Mouse (Mus musculus) limb, embryonic 14.5 days (tissue): ENCODE data around the gene Aim2. TPM values are rescaled to one million over a fixed set of nuclear protein-coding genes. Genes with fewer than 3 reads are reported as not detected.

Experiments used
- ATAC-seq: fragments of 200-750 bp; cut with Nextera tagmentation; 2 replicates; pipeline ENCODE4 v1.8.0; 2017; ENCODE audit warnings: low read depth, moderate number of reproducible peaks, moderate TSS enrichment; ENCODE audit not compliant: low FRiP score
- DNase-seq: peaks from one replicate; pipeline ENCODE4 v3.0.0-alpha.2; 2015; ENCODE audit warnings: low spot score
- H3K27ac ChIP-seq: fragments of 300-500 bp; sonication (generic); replicated peaks from 2 replicates; pipeline ENCODE4 v1.5.1; 2014; ENCODE audit warnings: low read depth, mild to moderate bottlenecking, low read length, moderate library complexity, mixed read lengths
- H3K27me3 ChIP-seq: fragments of 300-500 bp; sonication (generic); 2 replicates; pipeline ENCODE4 v1.6.1; 2014; ENCODE audit warnings: low read length, mixed read lengths; ENCODE audit not compliant: control insufficient read depth, insufficient read depth
- H3K36me3 ChIP-seq: fragments of 300-500 bp; sonication (generic); 2 replicates; pipeline ENCODE4 v1.6.1; 2014; ENCODE audit warnings: mild to moderate bottlenecking, low read length, moderate library complexity, mixed read lengths; ENCODE audit not compliant: control insufficient read depth, insufficient read depth
- H3K4me1 ChIP-seq: fragments of 300-500 bp; sonication (generic); 2 replicates; pipeline ENCODE4 v1.6.1; 2014; ENCODE audit warnings: antibody characterized with exemption, low read length, mixed read lengths; ENCODE audit not compliant: control insufficient read depth, insufficient read depth
- H3K4me2 ChIP-seq: fragments of 300-500 bp; sonication (generic); replicated peaks from 2 replicates; pipeline ENCODE4 v1.6.1; 2014; ENCODE audit warnings: low read depth, mild to moderate bottlenecking, low read length, moderate library complexity; ENCODE audit not compliant: severe bottlenecking
- H3K4me3 ChIP-seq: fragments of 300-500 bp; sonication (generic); replicated peaks from 2 replicates; pipeline ENCODE4 v1.5.1; 2014; ENCODE audit warnings: low read length
- H3K9ac ChIP-seq: fragments of 300-500 bp; sonication (generic); 2 replicates; pipeline ENCODE4 v1.6.1; 2014; ENCODE audit warnings: mild to moderate bottlenecking, low read depth, low read length, moderate library complexity; ENCODE audit not compliant: severe bottlenecking
- H3K9me3 ChIP-seq: fragments of 300-500 bp; sonication (generic); 2 replicates; pipeline ENCODE4 v1.6.1; 2016; ENCODE audit warnings: low read length; ENCODE audit not compliant: control insufficient read depth
- POLR2A ChIP-seq: fragments of 200-500 bp; IDR thresholded peaks from 2 replicates; pipeline ENCODE4 v1.8.0; 2012; ENCODE audit warnings: inconsistent platforms, mild to moderate bottlenecking, moderate library complexity, borderline replicate concordance; ENCODE audit not compliant: insufficient read depth, insufficient read length; ENCODE audit errors: extremely low read depth
- WGBS: fragments of 180-500 bp; shearing (Covaris S2); extraction: QIAGEN DNeasy Blood & Tissue Kit; methylation state at CpG from one replicate; pipeline ENCODE4 v1.1.7; 2014; 5-methylcytosine and 5-hydroxymethylcytosine counted together
- polyA plus RNA-seq, 2 experiments: library from polyadenylated mRNA; depleted of rRNA in 1 of 2; stranded (reverse) in 1 of 2; unstranded in 1 of 2; fragments of >200 nt; fragmentation: Nextera tagmentation in 1 of 2; extraction: Ambion mirVana in 1 of 2; gene quantifications; 2 replicates each; pipeline versions ENCODE4 v1.2.1 to v1.2.3; 2012 to 2014

Gene Aim2
- polyA plus RNA-seq, 2 experiments: 0.80 to 1.1 TPM

DNA sequence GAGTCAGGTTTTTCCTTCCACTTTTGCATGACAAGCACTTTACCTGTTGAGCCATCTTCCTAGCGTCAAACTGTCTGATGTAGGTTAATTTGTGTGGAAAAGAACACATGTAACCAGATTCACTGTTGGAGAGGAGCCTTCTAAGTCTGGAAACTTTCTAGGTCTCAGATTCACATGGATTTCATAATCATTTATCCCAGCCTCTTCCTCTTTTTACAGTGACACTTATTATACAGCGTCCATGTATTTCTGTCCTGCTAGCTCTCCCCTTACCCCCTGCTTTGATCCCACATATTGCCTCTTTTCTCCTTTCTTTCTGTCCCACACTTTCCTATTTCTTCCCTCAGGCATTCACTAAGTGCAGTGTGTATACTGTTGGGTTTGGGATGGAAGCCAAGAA, 75.7 kb downstream of the Aim2 start:
- no peak overlapping the region for H3K9ac ChIP-seq
- 83% methylated on average over 2 of the region's 2 CpGs for WGBS
- no peak overlapping the region for H3K27ac ChIP-seq
- H3K4me2 ChIP-seq: no peak overlapping the region
- no peak for ATAC-seq
- no peaks in the 10 kb centered on the region for H3K4me1 ChIP-seq
- H3K4me3 ChIP-seq: no peak overlapping the region
- H3K36me3 ChIP-seq: no peaks in the 10 kb centered on the region
- H3K9me3 ChIP-seq: no peaks in the 10 kb centered on the region
- DNase-seq: no peak
- no peak for TF ChIP-seq POLR2A
- H3K27me3 ChIP-seq: no peaks in the 10 kb centered on the region

DNA sequence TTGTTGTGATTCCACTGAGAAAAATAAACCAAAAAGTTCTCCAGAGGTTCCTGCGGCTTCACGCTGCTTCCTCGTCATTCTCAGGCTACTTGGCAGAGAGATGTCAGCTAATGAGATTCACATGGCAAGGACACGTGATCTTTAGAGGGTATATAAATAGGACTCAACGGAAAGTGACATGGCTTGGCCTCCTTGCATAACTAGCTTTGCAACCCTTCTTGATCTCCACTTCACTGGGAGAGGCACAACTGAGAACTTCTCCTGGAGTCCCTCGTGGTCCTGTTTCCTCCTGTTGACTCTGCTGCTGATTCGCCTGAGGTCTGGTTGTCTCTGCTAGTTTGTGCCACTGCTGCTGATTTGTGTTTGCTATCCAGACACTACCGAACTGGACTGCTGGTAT, 76.7 kb downstream of the Aim2 start:
- DNase-seq (no peak), ATAC-seq (no peak)
- no peak for TF ChIP-seq POLR2A
- no peaks in the 10 kb centered on the region for H3K27me3 ChIP-seq
- no peaks in the 10 kb centered on the region for H3K36me3 ChIP-seq
- 74% methylated on average over 8 of the region's 8 CpGs for WGBS
- no peaks in the 10 kb centered on the region for H3K4me1 ChIP-seq
- no peak overlapping the region for H3K27ac ChIP-seq
- H3K4me2 ChIP-seq: no peak overlapping the region
- H3K4me3 ChIP-seq: no peak overlapping the region
- H3K9me3 ChIP-seq: no peaks in the 10 kb centered on the region
- no peak overlapping the region for H3K9ac ChIP-seq

DNA sequence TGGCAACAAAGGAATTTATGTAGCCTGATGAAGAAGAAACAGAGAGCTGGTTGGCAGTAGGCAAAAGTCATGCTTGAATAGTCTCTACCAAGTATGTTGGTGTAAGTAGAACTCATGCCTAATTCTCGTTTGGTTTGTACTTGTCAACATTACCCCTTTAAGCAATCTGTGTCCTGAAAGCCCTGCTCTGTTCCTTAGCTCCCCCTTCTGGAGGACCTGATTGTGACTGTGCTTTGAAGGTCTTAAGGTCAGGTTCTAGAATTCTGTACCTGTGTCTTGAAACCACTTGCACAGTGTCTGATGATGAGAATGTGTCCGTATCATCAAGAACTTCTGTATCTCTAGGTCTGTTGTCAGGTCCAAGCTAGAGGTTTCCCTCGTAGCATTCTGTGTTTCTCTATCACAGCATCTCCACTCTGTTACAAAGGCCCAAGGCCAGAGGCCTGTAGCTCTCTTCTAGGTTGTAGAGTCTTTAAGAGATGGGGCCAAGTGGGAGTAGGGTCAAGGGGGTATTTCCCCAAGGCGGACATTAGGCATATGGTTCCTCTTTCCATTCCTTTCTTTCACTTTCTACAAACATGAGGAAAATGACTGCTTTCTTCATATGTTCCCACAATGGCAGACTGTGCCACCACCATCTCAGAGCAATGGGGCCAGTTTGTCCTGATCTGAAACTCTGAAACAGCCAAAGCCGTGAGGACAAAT, 79.5 kb downstream of the Aim2 start:
- Histone ChIP-seq H3K27ac (no peak overlapping the region), H3K4me3 (no peak overlapping the region), H3K4me2 (no peak overlapping the region), H3K27me3 (no peaks in the 10 kb centered on the region), H3K9ac (no peak overlapping the region), H3K4me1 (no peaks in the 10 kb centered on the region), H3K36me3 (no peaks in the 10 kb centered on the region), H3K9me3 (no peaks in the 10 kb centered on the region)
- no peak for ATAC-seq
- TF ChIP-seq POLR2A: no peak
- no peak for DNase-seq
- 80% methylated on average over 5 of the region's 5 CpGs for WGBS

DNA sequence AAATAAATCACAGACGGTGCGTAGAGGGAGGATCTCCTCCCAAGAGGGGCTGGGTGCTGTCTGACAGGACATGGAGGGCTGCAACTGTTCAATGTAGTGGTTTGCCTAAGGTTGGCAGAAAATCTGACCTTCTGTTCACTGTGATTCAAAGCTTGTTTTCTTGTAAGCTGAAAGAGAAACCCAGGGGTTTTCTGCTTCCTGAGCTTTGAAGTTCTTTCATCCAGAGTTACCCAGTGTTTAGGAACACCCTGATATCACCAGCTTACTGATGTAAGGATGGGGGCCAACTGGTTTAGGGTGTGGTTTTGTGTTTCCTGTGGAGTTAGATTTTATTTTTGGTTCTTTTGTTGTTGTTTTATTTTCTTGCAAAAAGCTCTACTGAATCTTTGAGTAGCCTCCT, 81.7 kb downstream of the Aim2 start:
- Histone ChIP-seq H3K27me3 (no peaks in the 10 kb centered on the region), H3K4me3 (no peak overlapping the region), H3K27ac (no peak overlapping the region), H3K9ac (no peak overlapping the region), H3K4me2 (no peak overlapping the region), H3K4me1 (no peaks in the 10 kb centered on the region), H3K36me3 (no peaks in the 10 kb centered on the region), H3K9me3 (no peaks in the 10 kb centered on the region)
- ATAC-seq (no peak), DNase-seq (no peak)
- TF ChIP-seq POLR2A: no peak
- WGBS: 80% methylated on average over 2 of the region's 2 CpGs

DNA sequence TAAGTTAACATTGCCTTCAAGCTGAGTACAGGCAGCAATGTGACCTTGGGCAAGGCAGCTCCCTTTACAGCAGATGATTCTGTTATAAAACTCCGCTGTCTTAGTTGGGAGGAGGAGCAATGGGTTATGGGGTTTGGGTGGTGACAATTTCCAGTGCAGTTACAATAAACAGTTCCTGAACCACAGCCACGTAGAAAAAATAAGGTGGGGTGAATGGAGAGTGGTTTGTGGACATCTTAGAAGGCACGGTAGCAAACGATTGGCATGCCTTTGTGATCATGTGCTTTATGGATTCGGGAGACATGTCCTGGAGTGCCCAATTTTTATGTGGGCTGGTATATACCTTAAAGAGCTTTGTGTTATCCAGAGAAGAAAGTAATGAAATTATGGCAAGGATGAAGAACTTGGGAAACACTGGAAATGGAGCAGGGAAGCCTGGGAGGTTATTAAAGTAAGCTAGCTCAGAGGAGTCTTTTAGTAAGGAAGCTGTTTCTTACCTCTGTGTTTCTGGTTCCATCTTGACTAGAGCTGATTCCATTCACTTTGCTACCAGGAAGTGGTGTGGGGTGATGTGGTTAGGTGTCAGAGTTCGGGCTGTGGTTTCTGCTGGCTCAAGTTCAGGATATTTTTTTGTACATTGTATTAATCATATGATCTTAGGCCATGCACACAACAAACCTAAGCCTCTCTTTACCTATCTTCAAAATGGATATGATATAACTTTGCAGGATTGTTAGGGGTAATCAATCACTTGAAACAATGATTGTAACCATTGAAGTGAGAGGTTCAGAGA, 86.7 kb downstream of the Aim2 start:
- H3K4me2 ChIP-seq: no peak overlapping the region
- H3K27ac ChIP-seq: no peak overlapping the region
- no peaks in the 10 kb centered on the region for H3K27me3 ChIP-seq
- H3K36me3 ChIP-seq: no peaks in the 10 kb centered on the region
- no peak overlapping the region for H3K9ac ChIP-seq
- H3K9me3 ChIP-seq: no peaks in the 10 kb centered on the region
- no peak for TF ChIP-seq POLR2A
- WGBS: 64% methylated on average over 6 of the region's 6 CpGs
- DNase-seq (no peak), ATAC-seq (no peak)
- H3K4me3 ChIP-seq: no peak overlapping the region
- no peaks in the 10 kb centered on the region for H3K4me1 ChIP-seq
